Mouse (Mus musculus) hindbrain, embryonic 14.5 days (tissue): ENCODE measurements around the gene Ttc30b. TPM values are rescaled to one million over a fixed set of nuclear protein-coding genes. Genes with fewer than 3 reads are reported as not detected.

Source experiments
- ATAC-seq: fragments of 200-750 bp; cut with Nextera tagmentation; 2 replicates; pipeline ENCODE4 v1.8.0; 2017; ENCODE audit warnings: moderate number of reproducible peaks, mild to moderate bottlenecking, moderate TSS enrichment, moderate library complexity; ENCODE audit not compliant: low FRiP score
- DNase-seq: peaks from one replicate; pipeline ENCODE4 v3.0.0-alpha.2; 2015; ENCODE audit warnings: low spot score
- H3K27ac ChIP-seq: fragments of 300-500 bp; sonication (generic); 2 replicates; pipeline ENCODE4 v1.5.1; 2014; ENCODE audit warnings: mild to moderate bottlenecking, moderate library complexity
- H3K27me3 ChIP-seq: fragments of 300-500 bp; sonication (generic); 2 replicates; pipeline ENCODE4 v1.6.1; 2014; ENCODE audit warnings: mild to moderate bottlenecking, low read length, mixed read lengths; ENCODE audit not compliant: control insufficient read depth, insufficient read depth
- H3K36me3 ChIP-seq: fragments of 300-500 bp; sonication (generic); replicated peaks from 2 replicates; pipeline ENCODE4 v1.6.1; 2014; ENCODE audit not compliant: control insufficient read depth, insufficient read depth
- H3K4me1 ChIP-seq: fragments of 300-500 bp; sonication (generic); replicated peaks from 2 replicates; pipeline ENCODE4 v1.6.1; 2014; ENCODE audit warnings: antibody characterized with exemption, low read length, mixed read lengths; ENCODE audit not compliant: control insufficient read depth, insufficient read depth
- H3K4me2 ChIP-seq: fragments of 300-500 bp; sonication (generic); replicated peaks from 2 replicates; pipeline ENCODE4 v1.6.1; 2014; ENCODE audit warnings: mild to moderate bottlenecking, moderate library complexity
- H3K4me3 ChIP-seq: fragments of 300-500 bp; sonication (generic); replicated peaks from 2 replicates; pipeline ENCODE4 v1.5.1; 2014; ENCODE audit warnings: mild to moderate bottlenecking, low read length
- H3K9ac ChIP-seq: fragments of 300-500 bp; sonication (generic); 2 replicates; pipeline ENCODE4 v1.6.1; 2014
- H3K9me3 ChIP-seq: fragments of 300-500 bp; sonication (generic); 2 replicates; pipeline ENCODE4 v1.6.1; 2016; ENCODE audit warnings: low read length; ENCODE audit not compliant: control insufficient read depth
- WGBS: fragments of 180-500 bp; shearing (Covaris S2); extraction: QIAGEN DNeasy Blood & Tissue Kit; methylation state at CpG from one replicate; pipeline ENCODE4 v1.1.7; 2014; 5-methylcytosine and 5-hydroxymethylcytosine counted together
- polyA plus RNA-seq: library from polyadenylated mRNA; unstranded; fragments of >200 nt; fragmentation: Nextera tagmentation; extraction: Ambion mirVana; gene quantifications from 2 replicates; pipeline ENCODE4 v1.2.1, GENCODE M21; 2014

The Ttc30b gene
- polyA plus RNA-seq, 1 experiment from 2014 or later = 22.7 TPM

DNA sequence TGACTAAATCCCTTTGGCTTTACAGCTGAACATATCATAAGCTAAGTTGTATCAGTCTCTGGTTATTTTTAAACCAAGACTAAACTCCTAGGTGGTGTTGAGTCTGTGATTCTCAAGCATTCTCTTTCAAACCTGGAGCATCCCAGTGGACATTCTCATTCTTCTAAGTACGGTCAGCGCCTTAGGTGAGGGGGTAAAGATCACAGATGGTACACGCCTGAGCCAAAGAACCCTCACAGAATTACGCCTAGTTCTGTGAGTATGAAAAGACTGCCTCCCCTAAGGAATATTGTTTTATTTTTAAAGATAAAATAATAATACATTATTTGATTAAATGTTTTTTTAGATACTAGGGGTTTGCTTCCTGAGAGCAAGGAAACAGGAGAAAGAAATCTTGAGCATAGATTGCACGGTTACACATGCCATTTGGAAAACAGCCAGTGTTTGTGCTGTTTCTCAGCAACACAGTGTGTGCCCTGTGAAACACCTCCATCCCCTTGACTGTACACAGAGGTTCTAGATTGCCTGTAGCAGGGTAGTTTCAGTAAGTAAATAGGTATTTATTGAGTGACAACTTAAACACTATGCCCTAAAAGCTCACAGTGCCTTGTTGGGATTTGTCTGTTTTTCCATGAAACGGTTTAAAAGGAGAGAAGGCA is 8.5 kb downstream of the Ttc30b start:
- Histone ChIP-seq H3K4me1 (peaks cover 4% of the 10 kb centered on the region; the same call in 1 of the 2 replicates), H3K4me2 (no peak overlapping the region), H3K27me3 (no peaks in the 10 kb centered on the region), H3K27ac (no peak overlapping the region), H3K36me3 (peaks cover 32% of the 10 kb centered on the region), H3K9ac (no peak overlapping the region), H3K9me3 (no peaks in the 10 kb centered on the region), H3K4me3 (no peak overlapping the region)
- 89% methylated on average over 6 of the region's 6 CpGs for WGBS
- no peak for DNase-seq
- no peak for ATAC-seq

DNA sequence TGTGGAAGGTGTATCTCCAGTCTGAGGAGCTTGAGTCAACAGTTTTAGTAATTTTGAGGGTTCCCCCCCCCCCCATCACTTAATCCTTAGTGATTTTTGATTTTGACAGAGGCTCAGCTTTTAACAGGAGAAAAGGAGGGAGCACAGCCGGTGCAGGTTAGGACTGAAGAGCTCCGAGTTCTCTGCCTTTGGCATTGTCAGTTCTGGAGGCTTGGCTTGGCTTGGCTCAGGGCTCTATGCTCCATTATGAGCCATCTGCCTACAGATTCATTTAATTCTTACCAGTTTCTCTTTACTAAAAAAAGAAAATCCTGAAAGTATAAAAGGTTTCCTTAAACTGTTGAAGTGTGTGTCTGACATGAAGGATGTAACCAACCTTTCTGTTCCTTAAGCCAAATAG is 9.2 kb downstream of the Ttc30b start:
- Histone ChIP-seq H3K4me3 (no peak overlapping the region), H3K4me1 (peaks cover 4% of the 10 kb centered on the region), H3K4me2 (no peak overlapping the region), H3K27me3 (no peaks in the 10 kb centered on the region), H3K9me3 (no peaks in the 10 kb centered on the region), H3K9ac (no peak overlapping the region), H3K36me3 (peaks cover 32% of the 10 kb centered on the region), H3K27ac (no peak overlapping the region)
- WGBS = 74% methylated on average over 2 of the region's 2 CpGs
- ATAC-seq (no peak), DNase-seq (no peak)

DNA sequence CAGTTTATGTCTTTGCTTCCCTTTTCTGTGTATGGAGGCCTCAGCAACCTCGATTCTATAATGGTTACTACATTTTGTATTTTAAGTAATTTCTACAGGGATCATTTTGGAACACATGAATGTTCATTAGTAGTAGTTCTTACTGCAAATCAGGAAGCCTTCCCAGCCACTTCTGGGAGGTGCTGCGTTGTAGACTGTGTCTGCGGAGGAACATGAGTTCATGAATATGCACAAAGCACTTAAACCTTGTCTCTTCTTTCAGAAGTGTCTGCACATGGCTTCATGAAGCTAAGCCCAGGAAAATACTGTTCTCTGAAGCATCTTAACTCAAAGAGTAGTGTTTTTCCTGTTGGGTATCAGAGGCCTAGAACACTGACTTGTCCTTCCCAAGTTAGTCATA is 10.4 kb downstream of the Ttc30b start:
- Histone ChIP-seq H3K27ac (no peak overlapping the region), H3K9me3 (no peaks in the 10 kb centered on the region), H3K4me3 (no peak overlapping the region), H3K27me3 (no peaks in the 10 kb centered on the region), H3K4me2 (no peak overlapping the region), H3K4me1 (peaks cover 8% of the 10 kb centered on the region), H3K36me3 (peaks cover 32% of the 10 kb centered on the region), H3K9ac (no peak overlapping the region)
- WGBS = 89% methylated on average over 3 of the region's 3 CpGs
- ATAC-seq (no peak), DNase-seq (no peak)

DNA sequence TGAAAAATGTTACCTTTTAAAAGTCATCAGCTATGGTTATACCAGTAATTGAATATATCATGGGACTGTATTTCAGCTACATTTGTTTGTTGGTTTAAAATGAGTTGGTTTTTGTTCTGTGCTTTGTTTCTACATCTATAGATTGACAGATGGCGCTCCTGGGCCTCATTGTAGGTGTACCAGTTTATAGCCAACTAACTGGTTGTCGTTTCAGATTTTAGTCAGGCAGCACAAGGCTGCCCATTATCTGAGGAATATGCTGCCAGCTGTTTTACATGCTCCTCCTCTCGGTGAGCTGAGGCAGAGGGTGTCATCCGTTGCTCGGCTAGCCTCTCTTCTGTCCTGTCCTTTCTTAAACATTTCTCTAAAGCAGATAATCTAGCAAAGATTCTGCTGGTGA is 12.3 kb downstream of the Ttc30b start:
- H3K9ac ChIP-seq = no peak overlapping the region
- 57% methylated on average over 5 of the region's 5 CpGs for WGBS
- ATAC-seq (no peak), DNase-seq (no peak)
- peaks cover 10% of the 10 kb centered on the region for H3K4me1 ChIP-seq
- no peak overlapping the region for H3K4me2 ChIP-seq
- peaks cover 26% of the 10 kb centered on the region for H3K36me3 ChIP-seq
- no peak overlapping the region for H3K4me3 ChIP-seq
- H3K27me3 ChIP-seq = no peaks in the 10 kb centered on the region
- H3K9me3 ChIP-seq = no peaks in the 10 kb centered on the region
- peak overlapping the region; percentile 47; the same call in 1 of the 2 replicates for H3K27ac ChIP-seq

DNA sequence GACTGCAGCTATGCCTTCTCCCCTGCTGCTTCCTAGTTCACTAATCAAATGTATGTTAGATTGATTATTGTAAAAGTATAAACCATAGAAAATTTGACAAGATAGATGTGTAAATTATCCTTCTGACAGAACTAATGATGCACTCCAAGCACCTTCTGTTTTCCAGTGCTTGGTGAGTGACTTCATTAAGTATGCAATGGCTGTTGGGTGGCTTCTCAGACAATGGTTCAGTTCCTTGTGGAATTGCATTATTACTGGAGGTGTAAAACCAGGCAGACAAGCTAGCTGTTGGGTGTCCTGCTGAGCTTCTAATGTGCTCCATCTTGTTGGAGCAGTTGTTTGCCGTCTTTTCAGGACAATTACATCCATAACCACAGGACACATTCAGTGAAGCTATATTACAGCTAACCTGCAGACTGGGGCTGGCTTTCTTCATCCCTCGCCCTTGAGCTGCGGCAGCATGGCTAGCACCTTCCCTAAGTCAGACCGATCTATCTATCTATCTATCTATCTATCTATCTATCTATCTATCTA is 14.5 kb downstream of the Ttc30b start:
- H3K4me2 ChIP-seq = no peak overlapping the region
- no peaks in the 10 kb centered on the region for H3K9me3 ChIP-seq
- DNase-seq (peak; percentile 32), ATAC-seq (no peak; the same call in 1 of the 2 replicates)
- no peaks in the 10 kb centered on the region for H3K27me3 ChIP-seq
- peaks cover 13% of the 10 kb centered on the region for H3K36me3 ChIP-seq
- peaks cover 10% of the 10 kb centered on the region for H3K4me1 ChIP-seq
- H3K4me3 ChIP-seq = no peak overlapping the region
- H3K27ac ChIP-seq = peak overlapping the region; percentile 11
- no peak overlapping the region for H3K9ac ChIP-seq
- WGBS = 74% methylated on average over 4 of the region's 4 CpGs

DNA sequence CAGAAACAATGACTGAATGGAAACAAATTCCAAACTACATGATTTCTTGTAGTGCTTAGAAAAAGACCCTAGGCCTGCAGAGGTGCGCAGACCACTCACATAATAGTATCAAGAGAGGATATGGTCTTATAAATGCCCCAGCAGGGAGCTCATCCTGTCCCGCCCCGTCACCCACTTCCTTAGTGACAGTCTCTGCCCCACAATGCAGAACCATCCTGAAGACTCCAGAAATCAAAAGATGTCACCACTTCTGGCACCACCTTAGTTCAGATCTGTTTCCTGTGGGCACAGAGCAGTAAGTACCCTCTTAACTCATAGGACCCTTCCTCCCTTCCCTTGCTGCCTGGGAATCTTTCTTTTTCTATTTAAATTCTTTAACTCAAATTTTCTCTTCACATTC is 23.3 kb downstream of the Ttc30b start:
- Histone ChIP-seq H3K9me3 (no peaks in the 10 kb centered on the region), H3K4me1 (no peaks in the 10 kb centered on the region), H3K27me3 (no peaks in the 10 kb centered on the region), H3K27ac (no peak overlapping the region), H3K4me2 (no peak overlapping the region), H3K36me3 (peaks cover 30% of the 10 kb centered on the region), H3K9ac (no peak overlapping the region), H3K4me3 (no peak overlapping the region)
- ATAC-seq (no peak), DNase-seq (no peak)
- WGBS = 89% methylated on average over 3 of the region's 3 CpGs

DNA sequence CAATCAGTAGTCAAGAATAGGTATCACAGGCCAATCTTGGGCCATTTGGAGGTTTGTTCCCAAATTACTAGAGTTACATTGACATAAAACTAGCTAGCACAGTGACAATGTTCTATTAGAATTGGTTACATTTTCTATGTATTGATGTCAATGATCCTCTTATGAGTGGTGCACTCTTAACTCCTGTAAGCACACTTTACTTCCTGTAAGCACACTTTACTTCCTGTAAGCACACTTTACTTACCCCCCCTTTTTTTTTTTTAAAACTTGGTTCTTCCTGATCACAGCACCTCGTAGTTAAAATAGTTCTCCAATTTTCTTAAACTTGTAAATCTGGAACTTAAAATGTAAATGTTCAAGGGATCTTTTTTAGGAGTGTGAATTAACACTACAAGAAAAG is 31.2 kb downstream of the Ttc30b start:
- H3K9ac ChIP-seq = no peak overlapping the region
- H3K4me2 ChIP-seq = no peak overlapping the region
- H3K4me1 ChIP-seq = no peaks in the 10 kb centered on the region
- ATAC-seq (no peak), DNase-seq (no peak)
- H3K36me3 ChIP-seq = peaks cover 23% of the 10 kb centered on the region
- H3K27ac ChIP-seq = no peak overlapping the region
- no peak overlapping the region for H3K4me3 ChIP-seq
- H3K27me3 ChIP-seq = no peaks in the 10 kb centered on the region
- no peaks in the 10 kb centered on the region for H3K9me3 ChIP-seq
- 98% methylated on average over 1 of the region's 1 CpGs for WGBS

DNA sequence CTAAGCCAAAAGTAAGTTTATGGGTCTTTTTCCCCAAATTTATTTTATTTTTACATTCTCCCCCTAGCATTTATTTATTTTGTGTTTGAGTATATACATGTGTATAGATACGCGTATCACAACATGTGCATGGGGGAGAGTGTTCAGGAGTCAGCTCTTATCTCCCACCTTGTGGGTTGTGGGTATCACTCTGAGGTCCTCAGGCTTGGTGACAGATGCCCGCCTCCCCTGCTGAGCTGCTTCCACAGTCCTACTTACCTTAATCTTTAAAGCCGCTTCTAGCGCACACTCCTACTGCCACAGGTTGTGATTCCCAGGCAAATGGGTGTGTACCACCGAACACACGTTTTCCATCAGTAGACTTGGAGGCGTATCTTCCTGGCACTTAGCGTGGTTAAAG is 36.5 kb downstream of the Ttc30b start:
- peaks cover 5% of the 10 kb centered on the region for H3K36me3 ChIP-seq
- no peak for DNase-seq
- no peak overlapping the region for H3K4me3 ChIP-seq
- H3K4me2 ChIP-seq = no peak overlapping the region
- H3K9me3 ChIP-seq = no peaks in the 10 kb centered on the region
- H3K4me1 ChIP-seq = no peaks in the 10 kb centered on the region
- H3K9ac ChIP-seq = no peak overlapping the region
- no peak overlapping the region for H3K27ac ChIP-seq
- no peaks in the 10 kb centered on the region for H3K27me3 ChIP-seq
- no peak for ATAC-seq
- WGBS = 96% methylated on average over 9 of the region's 9 CpGs

DNA sequence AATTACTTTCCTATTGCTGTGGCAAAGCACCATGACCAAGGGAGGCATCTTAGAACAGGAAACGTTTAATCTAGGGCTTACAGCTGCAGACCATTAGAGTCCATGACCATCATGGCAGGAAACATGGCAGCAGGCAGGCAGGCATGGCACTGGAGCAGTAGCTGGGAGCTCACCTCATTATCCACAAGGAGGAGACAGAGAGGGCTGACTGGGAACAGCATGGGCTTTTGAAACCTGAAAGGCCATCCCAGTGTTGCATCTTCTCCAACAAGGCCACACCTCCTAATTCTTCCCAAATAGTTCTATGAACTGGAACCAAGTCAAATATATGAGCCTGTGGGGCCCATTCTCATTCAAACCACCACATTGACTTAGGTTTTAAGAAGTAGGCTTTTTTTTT is 38.1 kb downstream of the Ttc30b start:
- no peak overlapping the region for H3K4me2 ChIP-seq
- DNase-seq (no peak), ATAC-seq (no peak)
- no peaks in the 10 kb centered on the region for H3K27me3 ChIP-seq
- no peak overlapping the region for H3K27ac ChIP-seq
- no peaks in the 10 kb centered on the region; the same call in none of the 2 replicates for H3K36me3 ChIP-seq
- H3K4me1 ChIP-seq = no peaks in the 10 kb centered on the region
- no peaks in the 10 kb centered on the region for H3K9me3 ChIP-seq
- no peak overlapping the region for H3K9ac ChIP-seq
- WGBS = 94% methylated on average over 1 of the region's 1 CpGs
- no peak overlapping the region for H3K4me3 ChIP-seq

DNA sequence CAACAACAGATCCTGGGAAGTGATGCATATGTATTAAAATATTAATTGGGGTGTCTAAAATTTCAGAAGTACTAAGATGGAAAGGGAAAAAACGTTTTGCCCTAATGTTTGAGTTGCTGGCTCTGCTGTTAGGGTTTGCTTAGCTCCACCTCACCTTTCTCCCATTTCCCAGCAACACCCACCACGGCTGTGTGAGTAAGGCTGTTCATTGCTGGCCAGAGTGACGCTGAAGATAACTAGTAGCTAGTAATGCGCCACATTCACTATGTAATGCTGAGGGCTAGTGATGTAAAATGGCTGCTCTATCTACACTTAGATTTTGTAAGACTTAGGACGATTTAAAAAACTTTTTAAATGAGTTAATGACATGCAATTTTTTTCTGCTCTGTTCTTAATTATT is 42.7 kb downstream of the Ttc30b start:
- no peaks in the 10 kb centered on the region for H3K36me3 ChIP-seq
- H3K4me1 ChIP-seq = no peaks in the 10 kb centered on the region
- DNase-seq (no peak), ATAC-seq (no peak)
- H3K27me3 ChIP-seq = no peaks in the 10 kb centered on the region
- H3K9me3 ChIP-seq = no peaks in the 10 kb centered on the region
- H3K9ac ChIP-seq = no peak overlapping the region
- no peak overlapping the region for H3K4me3 ChIP-seq
- no peak overlapping the region for H3K4me2 ChIP-seq
- H3K27ac ChIP-seq = no peak overlapping the region
- 94% methylated on average over 5 of the region's 5 CpGs for WGBS
